Mouse (Mus musculus) Muller cell, postnatal 12 days (primary cell): ENCODE measurements around the gene Slc7a10.
A peak's percentile ranks its signal among the peaks of the same experiment; 100 is the strongest.

Experiments used
- DNase-seq: peaks from one replicate; pipeline ENCODE4 v3.0.0-alpha.2; 2015; ENCODE audit errors: inconsistent ontology term

Gene Slc7a10

GRCm38 (mm10) chr7:35185889-35186569, at the start of gene Slc7a10:
Slc7a10 (plus strand) TSS chr7:35186385.
- DNase-seq, result no peak

GRCm38 (mm10) chr7:35137524-35137923, 48.7 kb upstream of the Slc7a10 start:
- no peak for DNase-seq

DNA sequence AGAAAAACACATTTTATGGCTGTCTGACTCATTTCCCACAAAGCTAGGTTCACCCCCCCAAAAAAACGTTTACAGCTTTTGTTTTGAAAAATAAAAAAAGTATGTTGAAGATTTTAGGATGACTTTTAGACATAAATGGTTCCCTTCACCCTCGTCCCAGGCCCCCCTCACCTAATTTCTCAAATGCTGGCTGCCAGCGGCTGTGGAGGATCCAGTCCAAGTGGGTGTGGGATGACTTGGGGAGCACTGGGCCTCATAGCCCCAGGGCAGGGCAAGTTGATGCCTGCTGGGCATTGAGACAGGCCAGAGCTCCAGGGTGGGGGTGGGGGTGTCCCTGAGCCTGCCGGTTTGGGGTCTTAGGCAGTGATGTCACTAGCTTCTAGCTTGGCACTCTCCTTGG, 47.7 kb upstream of the Slc7a10 start:
- DNase-seq, result no peak

DNA sequence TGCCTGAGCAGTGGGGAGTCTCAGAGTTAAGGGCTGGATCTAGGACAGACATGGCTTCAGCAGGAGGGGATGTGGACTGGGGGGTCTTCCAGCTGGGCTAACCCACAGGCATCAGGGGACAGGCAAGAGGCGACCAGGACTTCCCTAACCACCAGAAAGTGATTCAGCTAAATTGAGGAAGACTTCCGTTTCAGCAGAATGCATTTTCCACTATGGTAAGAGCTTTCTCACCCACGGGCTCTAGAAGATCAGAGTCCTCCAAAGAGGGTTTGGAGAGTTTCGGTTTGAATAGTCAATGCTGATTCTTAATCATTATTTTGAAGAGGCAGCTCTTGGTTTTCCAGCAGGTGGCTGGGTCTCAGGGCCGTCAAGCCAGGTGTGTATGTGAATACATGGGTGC, 46.3 kb upstream of the Slc7a10 start:
- DNase-seq, result no peak

DNA sequence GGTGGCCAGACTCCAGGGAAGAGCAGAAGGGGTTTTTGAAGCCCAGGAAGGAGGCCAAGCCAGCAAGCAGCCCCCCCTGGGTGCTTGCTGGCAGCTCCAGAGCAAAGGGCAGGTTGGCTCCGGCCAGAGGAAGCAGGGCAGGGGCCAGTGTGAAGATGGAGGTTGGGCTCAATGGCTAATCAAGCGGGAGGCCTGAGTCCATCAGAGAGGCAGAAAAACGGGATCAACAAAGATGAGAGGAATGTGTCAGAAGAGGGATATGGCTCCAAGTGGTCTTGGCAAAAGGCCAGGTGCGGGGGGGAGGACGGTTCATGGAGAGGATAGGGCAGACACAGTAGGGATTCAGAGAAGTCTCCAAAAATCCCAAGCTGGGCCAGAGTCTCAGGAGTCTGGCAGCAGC, 44.7 kb upstream of the Slc7a10 start:
- peak; percentile 87 for DNase-seq

GRCm38 (mm10) chr7:35142522-35142921, 43.7 kb upstream of the Slc7a10 start:
- DNase-seq, result no peak

DNA sequence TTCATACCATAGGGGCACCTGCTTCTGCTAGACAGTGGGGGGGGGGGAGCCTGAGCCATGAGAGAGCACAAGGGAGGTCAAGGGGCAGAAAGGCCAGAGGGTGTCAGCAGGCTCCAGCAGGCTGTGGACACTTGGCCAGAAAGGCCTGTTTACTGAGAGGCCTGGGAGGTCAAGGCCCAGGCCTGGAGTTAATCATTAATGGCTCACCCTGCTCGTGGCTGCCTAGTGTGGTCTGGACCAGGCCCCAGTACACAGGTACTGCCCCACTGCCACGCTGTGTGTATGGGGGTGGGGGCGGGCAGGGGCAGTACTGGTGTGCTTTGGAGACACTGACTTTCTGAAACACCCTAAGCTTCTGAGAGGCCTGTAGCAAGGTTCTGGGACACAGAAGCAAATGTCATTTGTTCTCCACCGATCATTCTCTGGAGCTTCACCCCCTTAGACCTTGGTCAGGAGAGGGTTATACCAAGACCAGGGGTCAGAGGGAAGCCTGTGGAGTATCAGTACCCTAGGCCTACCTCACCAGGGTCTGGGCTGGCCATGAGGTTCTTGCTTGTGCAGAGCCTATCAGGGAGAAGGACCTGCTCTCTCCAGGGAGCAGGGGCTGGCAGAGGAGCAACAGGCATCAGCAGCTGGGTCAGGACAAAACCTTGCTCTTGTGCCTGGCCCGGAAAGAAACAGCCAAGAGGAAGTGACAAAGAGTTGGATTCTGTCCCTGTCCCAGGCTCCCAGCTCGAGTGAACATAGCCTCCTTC, 42.1 kb upstream of the Slc7a10 start:
- no peak for DNase-seq

- no peak for DNase-seq
Measured at GRCm38 (mm10) chr7:35145068-35145467, 41.1 kb upstream of the Slc7a10 start.

GRCm38 (mm10) chr7:35146269-35146668, 39.9 kb upstream of the Slc7a10 start:
- DNase-seq, result no peak

DNA sequence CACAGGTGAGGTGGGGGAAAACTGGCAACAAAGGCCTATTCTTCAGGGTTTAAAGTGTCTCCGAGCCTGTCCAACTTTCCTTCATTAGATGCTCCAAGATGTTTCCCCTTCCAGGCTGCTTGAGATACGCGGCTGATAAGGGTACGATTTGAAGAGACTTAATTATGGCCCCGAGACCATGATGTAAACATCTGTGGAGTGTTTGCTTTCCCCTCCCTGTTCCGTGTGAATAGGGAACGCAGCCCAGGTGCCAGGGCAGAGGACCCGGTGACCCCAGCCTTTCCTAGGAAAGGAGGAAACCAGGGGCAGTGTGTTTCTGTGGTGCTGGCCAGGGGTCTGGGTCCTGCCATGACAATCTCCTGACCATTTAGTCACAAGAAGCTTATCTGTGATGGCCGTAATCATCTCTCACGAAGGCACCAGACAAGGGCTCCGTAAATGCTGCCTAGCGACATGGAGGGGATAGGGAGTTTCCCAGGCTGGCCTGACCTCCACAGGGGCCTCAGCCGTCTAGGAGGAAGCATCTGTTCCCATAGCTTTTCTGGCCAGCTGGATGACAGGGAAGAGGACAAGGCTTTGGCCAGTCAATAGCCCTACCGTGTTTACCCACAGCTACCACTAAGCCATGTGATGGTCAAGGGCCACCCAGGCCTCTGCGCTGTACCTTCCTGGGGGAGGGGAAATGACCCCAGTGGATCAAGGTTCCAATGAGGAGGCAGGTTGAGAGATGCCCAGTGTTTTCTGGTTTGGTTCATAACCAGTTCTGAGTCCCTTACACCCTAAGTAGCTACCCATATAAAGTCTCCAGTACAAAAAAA, 36.4 kb upstream of the Slc7a10 start:
- no peak for DNase-seq

DNA sequence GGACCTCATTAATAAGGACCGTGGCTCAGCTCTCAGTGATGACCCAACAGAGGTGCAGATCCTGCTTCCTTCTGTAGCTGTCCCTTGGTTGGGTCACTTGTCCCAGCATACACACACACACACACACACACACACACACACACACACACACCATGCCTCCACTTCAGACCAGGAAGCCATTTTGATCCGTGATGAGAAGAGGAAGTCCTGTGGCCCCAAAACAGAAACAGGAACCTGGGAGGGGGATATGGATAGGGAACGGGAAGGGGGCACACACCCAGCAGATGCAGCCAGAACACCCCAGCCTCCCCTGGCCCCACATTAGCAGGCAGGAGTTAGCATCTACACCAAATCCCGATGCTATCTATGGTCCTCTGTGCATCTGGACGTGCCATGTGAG, 35.3 kb upstream of the Slc7a10 start:
- DNase-seq, result no peak

DNA sequence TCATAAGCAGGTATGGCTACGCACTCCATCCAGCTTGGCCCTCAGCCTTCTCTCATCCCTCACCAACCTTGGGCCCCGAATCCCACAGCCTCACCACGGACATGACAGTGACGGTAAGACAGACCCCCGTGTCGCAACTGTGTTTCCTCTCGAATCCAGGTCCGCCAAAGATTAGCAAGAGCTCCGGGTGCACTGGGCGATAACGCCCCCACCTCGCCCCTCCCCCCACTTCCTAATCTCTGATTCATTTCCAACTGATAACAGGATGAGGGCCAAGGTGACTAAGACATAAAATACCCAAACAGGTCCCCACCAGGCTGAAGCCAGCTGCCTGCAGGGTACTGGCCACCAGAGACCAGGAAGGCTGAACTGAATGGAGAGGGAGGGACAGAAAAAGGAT, 31.7 kb upstream of the Slc7a10 start:
- no peak for DNase-seq

DNA sequence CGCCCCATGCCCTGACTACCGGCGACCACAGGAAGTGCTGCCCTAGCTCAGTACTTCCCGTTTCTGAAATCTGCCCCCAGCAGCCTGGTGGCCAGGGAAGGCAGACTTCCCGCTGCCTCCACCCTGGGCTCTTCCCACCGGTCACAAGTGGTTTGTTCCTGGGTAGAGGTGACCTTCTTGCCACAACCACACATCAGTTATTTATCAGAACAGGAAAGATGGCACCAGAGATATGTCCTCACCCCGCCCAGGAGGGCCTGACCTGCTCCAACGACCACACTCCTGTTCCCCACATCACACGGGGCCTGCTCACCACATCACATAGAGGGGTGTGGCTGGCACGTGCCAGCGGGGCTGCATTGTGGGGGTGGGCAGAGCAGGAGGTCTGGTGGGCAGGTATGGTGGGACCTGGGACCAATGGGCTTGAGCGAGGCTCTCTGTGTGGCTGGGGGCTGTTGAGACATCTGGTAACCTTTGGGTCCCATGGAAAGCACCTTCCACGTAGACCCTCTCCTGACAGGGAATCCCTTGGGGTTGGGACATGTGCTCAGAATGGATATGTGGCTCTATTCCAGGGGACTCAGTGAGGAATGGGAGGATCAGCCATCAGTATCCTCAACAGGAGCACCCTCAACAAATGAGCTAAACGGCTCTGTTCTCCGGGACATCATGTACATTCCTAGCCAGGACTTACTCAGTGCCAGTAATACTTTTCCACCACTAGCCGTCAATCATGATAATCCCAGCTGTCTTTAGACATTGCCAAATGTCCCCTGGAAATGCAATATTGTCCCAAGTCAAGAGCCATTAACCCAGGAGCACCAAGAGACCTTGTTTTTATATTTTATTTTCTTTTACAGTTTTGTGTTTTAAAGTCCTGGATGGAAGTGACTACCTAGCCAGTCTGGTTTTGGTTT, 29.4 kb upstream of the Slc7a10 start:
- DNase-seq, result no peak

DNA sequence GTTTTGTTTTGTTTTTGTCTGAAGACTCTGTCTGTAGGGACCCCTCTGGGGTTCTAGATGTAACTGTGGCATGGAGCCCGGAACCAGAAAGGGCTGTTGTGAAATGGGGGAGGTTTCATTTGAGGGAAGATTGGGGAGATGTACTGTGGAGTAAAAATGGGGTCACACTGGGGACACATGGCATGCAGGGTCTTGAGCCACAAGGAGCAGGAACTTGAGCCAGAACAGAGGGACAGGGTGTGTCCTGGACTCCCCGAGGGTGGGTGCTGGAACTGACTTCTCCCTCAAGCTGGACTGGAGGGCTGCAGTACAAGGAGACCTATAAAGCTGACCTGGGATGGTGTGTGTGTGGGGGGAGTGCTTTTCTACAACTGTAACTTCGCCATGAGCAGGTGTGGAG, 28.7 kb upstream of the Slc7a10 start:
- DNase-seq, result no peak

- no peak for DNase-seq
Measured at GRCm38 (mm10) chr7:35162443-35162842, 23.7 kb upstream of the Slc7a10 start.

- peak; percentile 87 for DNase-seq
Measured at GRCm38 (mm10) chr7:35163600-35163999, 22.6 kb upstream of the Slc7a10 start.

DNA sequence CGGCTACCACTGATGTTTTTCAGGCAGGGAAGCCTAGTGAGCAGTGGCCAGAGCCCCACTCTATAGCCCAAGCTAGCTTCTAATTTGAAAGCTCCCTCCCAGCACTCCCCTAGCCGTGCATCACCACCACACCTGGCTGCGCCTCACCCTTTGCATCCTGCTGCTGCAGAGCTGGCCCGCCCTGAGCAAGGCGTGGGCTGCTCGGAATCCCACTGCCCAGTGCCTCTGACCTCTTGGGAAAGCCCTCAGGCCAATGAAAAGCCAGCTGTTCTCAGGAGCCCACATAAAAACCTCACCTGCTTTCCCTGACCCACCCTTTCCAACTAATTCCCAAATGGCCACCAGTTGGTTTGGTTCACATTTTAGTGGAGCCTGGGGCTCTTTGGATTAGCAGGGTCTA, 22.1 kb upstream of the Slc7a10 start:
- no peak for DNase-seq

GRCm38 (mm10) chr7:35166988-35167387, 19.2 kb upstream of the Slc7a10 start:
- no peak for DNase-seq

GRCm38 (mm10) chr7:35167925-35168324, 18.3 kb upstream of the Slc7a10 start:
- no peak for DNase-seq

- DNase-seq, result peak; percentile 66
Measured at GRCm38 (mm10) chr7:35169341-35169740, 16.8 kb upstream of the Slc7a10 start.

- DNase-seq, result peak; percentile 85
Measured at GRCm38 (mm10) chr7:35171867-35172382, 14.3 kb upstream of the Slc7a10 start.
